ENCODE assay signal across 11 mouse cellular contexts in genomic region chr17:47958046-47958790, GRCm38 (mm10). TPM values are rescaled to one million over a fixed set of nuclear protein-coding genes. Genes with fewer than 3 reads are reported as not detected.
A peak's percentile ranks its signal among the peaks of the same experiment; 100 is the strongest.
DNase-seq lines count a peak whose midpoint lies in the region; ATAC-seq and TF ChIP-seq lines count a peak whose summit lies in the region.
"Had no signal": no experiment of that assay in that cellular context is flagged by ENCODE, and none has a peak within 500 bp of the region (broad histone marks: within the 10 kb centered on the region; RNA-seq: fewer than 3 reads in every experiment).

No protein-coding gene starts in this region.

- peak overlapping the region; percentile 7; the same call in 1 of the 2 replicates for H3K27ac ChIP-seq in kidney, embryonic 16.5 days (ENCODE audit: low read length)
- H3K27ac ChIP-seq in lung, embryonic 14.5 days (ENCODE audit: low read depth) = peak overlapping the region; percentile 77
- no peak overlapping the region for H3K27ac ChIP-seq in forebrain, postnatal 0 days (ENCODE audit: low read depth, low read length)
- no peak overlapping the region for H3K27ac ChIP-seq in midbrain, embryonic 10.5 days (replicated peaks)
- H3K27ac ChIP-seq: embryonic facial prominence, embryonic 13.5 days; macrophage had no signal

- no peaks in the 10 kb centered on the region; the same call in 1 of the 2 replicates for H3K9me3 ChIP-seq in kidney, embryonic 16.5 days (ENCODE audit: low read length)
- H3K9me3 ChIP-seq in lung, embryonic 14.5 days (ENCODE audit: low read depth, low read length) = no peaks in the 10 kb centered on the region
- no peaks in the 10 kb centered on the region for H3K9me3 ChIP-seq in forebrain, postnatal 0 days (ENCODE audit: low read length)
- H3K9me3 ChIP-seq in midbrain, embryonic 10.5 days (replicated peaks) = no peaks in the 10 kb centered on the region
- H3K9me3 ChIP-seq: embryonic facial prominence, embryonic 13.5 days had no signal

- no peaks in the 10 kb centered on the region for H3K27me3 ChIP-seq in kidney, embryonic 16.5 days (ENCODE audit: insufficient read depth, low read length)
- H3K27me3 ChIP-seq in lung, embryonic 14.5 days (ENCODE audit: insufficient read depth, low read length) = no peaks in the 10 kb centered on the region
- no peaks in the 10 kb centered on the region for H3K27me3 ChIP-seq in forebrain, postnatal 0 days (ENCODE audit: insufficient read depth, low read length)
- peaks cover 16% of the 10 kb centered on the region for H3K27me3 ChIP-seq in midbrain, embryonic 10.5 days (ENCODE audit: low read depth, poor library complexity, severe bottlenecking)

- ATAC-seq in kidney, embryonic 16.5 days (ENCODE audit: low FRiP score, low TSS enrichment) = no peak
- peak; percentile 58 for ATAC-seq in lung, embryonic 14.5 days (ENCODE audit: insufficient read depth)
- no peak for ATAC-seq in forebrain, postnatal 0 days

- no peak for TF ChIP-seq CTCF in lung, embryonic 14.5 days (IDR thresholded peaks at IDR 0.05; ENCODE audit: low read depth)
- no peak for TF ChIP-seq CTCF in forebrain, postnatal 0 days (IDR thresholded peaks at IDR 0.05; ENCODE audit: low read depth)

- DNase-seq in urinary bladder, adult 18-20 months (ENCODE audit: low spot score in 2 of 2) = peak; percentile 38 to 47
- no peak for DNase-seq in urinary bladder, postnatal 10 days (ENCODE audit: low spot score)
- DNase-seq in lung, embryonic 14.5 days = peak; percentile 71
- DNase-seq in forebrain, postnatal 0 days = no peak
- DNase-seq in ovary, postnatal 36 days (ENCODE audit: low spot score) = no peak
- DNase-seq in midbrain, embryonic 10.5 days (ENCODE audit: low spot score) = no peak
- no peak for DNase-seq in spleen, postnatal 10 days (ENCODE audit: low spot score in 2 of 2)
- DNase-seq: gastrocnemius, postnatal 10 days had no signal

- WGBS in kidney, embryonic 16.5 days = 43% methylated on average over 10 of the region's 10 CpGs
- WGBS in lung, embryonic 14.5 days = 27% methylated on average over 10 of the region's 10 CpGs
- 48% methylated on average over 10 of the region's 10 CpGs for WGBS in forebrain, postnatal 0 days
- 60% methylated on average over 10 of the region's 10 CpGs for WGBS in midbrain, embryonic 10.5 days

- H3K4me3 ChIP-seq in kidney, embryonic 16.5 days (ENCODE audit: low read length) = no peak overlapping the region
- H3K4me3 ChIP-seq in lung, embryonic 14.5 days (ENCODE audit: low read depth, low read length) = no peak overlapping the region
- H3K4me3 ChIP-seq in forebrain, postnatal 0 days (ENCODE audit: low read depth, low read length) = no peak overlapping the region
- H3K4me3 ChIP-seq in midbrain, embryonic 10.5 days = no peak overlapping the region
- H3K4me3 ChIP-seq: embryonic facial prominence, embryonic 13.5 days had no signal

- peaks cover 8% of the 10 kb centered on the region; the same call in 1 of the 2 replicates for H3K4me1 ChIP-seq in kidney, embryonic 16.5 days (ENCODE audit: insufficient read depth, low read length)
- H3K4me1 ChIP-seq in lung, embryonic 14.5 days (ENCODE audit: insufficient read depth) = peaks cover 8% of the 10 kb centered on the region
- no peaks in the 10 kb centered on the region for H3K4me1 ChIP-seq in forebrain, postnatal 0 days (ENCODE audit: insufficient read depth)
- peaks cover 19% of the 10 kb centered on the region for H3K4me1 ChIP-seq in midbrain, embryonic 10.5 days

- H3K4me2 ChIP-seq in kidney, embryonic 16.5 days (replicated peaks; ENCODE audit: low read depth, low read length) = no peak overlapping the region
- H3K4me2 ChIP-seq in lung, embryonic 14.5 days = peak overlapping the region; percentile 7; the same call in 1 of the 2 replicates
- H3K4me2 ChIP-seq in forebrain, postnatal 0 days (ENCODE audit: low read depth) = no peak overlapping the region
- H3K4me2 ChIP-seq: embryonic facial prominence, embryonic 13.5 days had no signal

- H3K36me3 ChIP-seq in kidney, embryonic 16.5 days (ENCODE audit: insufficient read depth, low read length) = no peaks in the 10 kb centered on the region
- H3K36me3 ChIP-seq in lung, embryonic 14.5 days (ENCODE audit: insufficient read depth) = no peaks in the 10 kb centered on the region
- no peaks in the 10 kb centered on the region for H3K36me3 ChIP-seq in forebrain, postnatal 0 days (ENCODE audit: insufficient read depth)
- H3K36me3 ChIP-seq in midbrain, embryonic 10.5 days = no peaks in the 10 kb centered on the region
- H3K36me3 ChIP-seq: embryonic facial prominence, embryonic 13.5 days had no signal

- H3K9ac ChIP-seq in kidney, embryonic 16.5 days (replicated peaks; ENCODE audit: low read length) = no peak overlapping the region
- no peak overlapping the region for H3K9ac ChIP-seq in lung, embryonic 14.5 days
- no peak overlapping the region for H3K9ac ChIP-seq in forebrain, postnatal 0 days
- H3K9ac ChIP-seq: embryonic facial prominence, embryonic 13.5 days had no signal

RNA-seq across cellular contexts. Expression of gene Foxp4, which starts 33.8 kb away (rescaled TPM):
- 8.3 and 11.6 TPM in 2 replicates for polyA plus RNA-seq in kidney, embryonic 16.5 days (2015; fragmentation: Nextera tagmentation; extraction: Ambion mirVana)
- 37.2 and 42.2 TPM in 2 replicates for polyA plus RNA-seq in lung, embryonic 14.5 days (2014; fragmentation: Nextera tagmentation; extraction: Ambion mirVana)
- 108 and 109 TPM in 2 replicates for total RNA-seq in forebrain, postnatal 0 days (2014; rRNA removed)
- 45.7 and 56.4 TPM in 2 replicates for polyA plus RNA-seq in forebrain, postnatal 0 days (2015; fragmentation: Nextera tagmentation; extraction: Ambion mirVana)
- 21.8 and 25.5 TPM in 2 replicates for polyA plus RNA-seq in midbrain, embryonic 10.5 days (2016; fragmentation: Nextera tagmentation; extraction: Ambion mirVana)

Comparison
In these comparisons a context has a peak if more than half of its experiments do, and no peak if none do; other contexts are left out.
1. DNase-seq: peak in urinary bladder, adult 18-20 months (2 of 2) and lung, embryonic 14.5 days (single experiment); none in urinary bladder, postnatal 10 days (single experiment), forebrain, postnatal 0 days (single experiment), ovary, postnatal 36 days (single experiment), midbrain, embryonic 10.5 days (single experiment) and spleen, postnatal 10 days (0 of 2).
2. H3K27ac ChIP-seq: peak in kidney, embryonic 16.5 days (single experiment) and lung, embryonic 14.5 days (single experiment); none in forebrain, postnatal 0 days (single experiment) and midbrain, embryonic 10.5 days (single experiment).